Mouse (Mus musculus) bone marrow, adult 2 months (tissue): ENCODE data around the gene Ostn. TPM values are rescaled to one million over a fixed set of nuclear protein-coding genes. Genes with fewer than 3 reads are reported as not detected.
"Not testable (repeated sequence)": the region's sequence is repeated elsewhere in the genome, so short reads cannot be mapped to it uniquely, and the experiment has no call there.

Experiments
- H3K27ac ChIP-seq: fragments of 200-500 bp; 2 replicates; pipeline ENCODE4 v1.5.1; 2012; ENCODE audit warnings: low read depth, mild to moderate bottlenecking, control low read depth, inconsistent platforms, low read length; ENCODE audit not compliant: control insufficient read depth, poor library complexity, insufficient read depth
- H3K4me1 ChIP-seq: fragments of 200-500 bp; 2 replicates; pipeline ENCODE4 v1.6.1; 2011; ENCODE audit warnings: low read length; ENCODE audit not compliant: control insufficient read depth, insufficient read depth
- H3K4me3 ChIP-seq: fragments of 200-500 bp; replicated peaks from 2 replicates; pipeline ENCODE3; 2011; ENCODE audit warnings: mild to moderate bottlenecking, low read depth, low read length, control low read depth; ENCODE audit not compliant: control insufficient read depth
- CTCF ChIP-seq: fragments of 200-500 bp; IDR thresholded peaks from 2 replicates; pipeline ENCODE4 v1.5.1; 2011; ENCODE audit warnings: low read length, control low read depth; ENCODE audit not compliant: control insufficient read depth, insufficient read depth
- POLR2A ChIP-seq: fragments of 200-500 bp; IDR thresholded peaks from 2 replicates; pipeline ENCODE4 v1.6.1; 2011; ENCODE audit warnings: low read depth, mild to moderate bottlenecking, control low read depth, low read length, borderline replicate concordance; ENCODE audit not compliant: control insufficient read depth
- WGBS: fragments of 180-500 bp; shearing (Covaris S2); methylation state at CpG from one replicate; pipeline ENCODE4 v1.1.7; 2018; 5-methylcytosine and 5-hydroxymethylcytosine counted together
- polyA plus RNA-seq: library from polyadenylated mRNA; stranded (reverse); fragments of >200 nt; gene quantifications from 2 replicates; pipeline ENCODE4 v1.2.4, GENCODE M21; 2011; ENCODE audit warnings: low replicate concordance; ENCODE audit not compliant: missing spikeins, insufficient read depth, insufficient read length

Gene Ostn
- 0.68 TPM in 1 of 2 replicates, not detected in the other for polyA plus RNA-seq

DNA sequence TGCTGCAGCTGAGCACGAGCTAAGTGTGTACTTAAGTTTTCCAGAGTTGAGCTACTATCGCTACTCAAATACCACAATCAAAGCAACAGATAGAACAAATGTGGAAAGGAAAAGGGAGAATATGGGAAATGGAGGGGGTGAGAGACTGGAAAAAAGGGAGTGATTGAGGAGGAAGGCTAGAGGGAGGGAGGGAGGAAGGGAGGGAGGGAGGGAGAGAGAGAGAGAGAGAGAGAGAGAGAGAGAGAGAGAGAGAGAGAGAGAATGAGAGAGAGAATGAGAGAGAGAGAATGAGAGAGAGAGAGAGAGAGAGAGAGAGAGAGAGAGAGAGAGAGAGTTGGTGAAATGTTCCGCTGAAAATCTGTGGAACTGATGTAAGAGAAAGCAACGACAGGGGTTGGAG lies at the start of gene Ostn:
Gene Ostn, plus strand, starts transcription at position 301 of the 400 bp plus-strand sequence.
- 63% methylated on average over 4 of the region's 4 CpGs for WGBS
- not testable (repeated sequence) for H3K4me3 ChIP-seq, H3K4me1 ChIP-seq, H3K27ac ChIP-seq

DNA sequence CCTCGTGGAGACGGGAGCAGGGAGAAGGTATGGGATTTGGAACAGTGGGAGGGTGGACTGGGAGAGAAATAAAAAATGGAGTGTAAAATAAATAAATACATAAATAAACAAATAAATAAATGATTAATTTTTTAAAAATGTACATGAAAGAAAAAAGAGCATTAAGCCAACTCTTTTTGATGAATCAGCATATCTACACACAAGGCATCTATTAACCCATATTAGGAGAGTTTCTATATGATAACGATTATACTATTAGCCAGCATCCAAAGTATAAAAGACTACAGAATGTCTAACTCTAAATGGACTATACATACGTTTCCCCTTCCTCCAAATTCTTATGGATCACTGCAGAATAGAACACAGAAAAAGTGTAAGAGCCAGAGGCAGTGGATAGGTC lies 38.5 kb upstream of the Ostn start:
- Histone ChIP-seq H3K27ac (no peak overlapping the region), H3K4me3 (no peak overlapping the region), H3K4me1 (no peaks in the 10 kb centered on the region)
- 77% methylated on average over 4 of the region's 4 CpGs for WGBS
- TF ChIP-seq CTCF (no peak), POLR2A (no peak)

DNA sequence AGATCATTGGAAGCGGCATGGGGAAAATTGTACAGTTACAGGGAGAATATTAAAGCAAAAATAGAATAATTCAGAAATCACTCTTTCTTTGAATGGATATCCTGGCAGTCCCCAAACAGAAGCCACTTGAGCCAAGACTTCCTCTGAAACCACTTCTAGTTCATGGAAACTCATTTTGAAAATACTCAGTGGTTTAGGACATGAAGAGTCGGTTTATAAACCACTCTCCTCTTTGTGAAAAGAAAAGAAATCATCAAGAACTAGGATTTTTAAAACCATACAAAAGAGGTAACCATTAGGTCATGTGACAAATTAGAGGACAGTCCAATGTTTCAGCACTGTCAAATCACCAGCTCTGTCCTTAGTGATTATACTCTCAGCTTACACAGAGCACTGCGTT lies 19.9 kb upstream of the Ostn start:
- TF ChIP-seq CTCF (no peak), POLR2A (no peak)
- H3K4me3 ChIP-seq: no peak overlapping the region
- 74% methylated on average over 3 of the region's 3 CpGs for WGBS
- H3K4me1 ChIP-seq: no peaks in the 10 kb centered on the region
- no peak overlapping the region for H3K27ac ChIP-seq

DNA sequence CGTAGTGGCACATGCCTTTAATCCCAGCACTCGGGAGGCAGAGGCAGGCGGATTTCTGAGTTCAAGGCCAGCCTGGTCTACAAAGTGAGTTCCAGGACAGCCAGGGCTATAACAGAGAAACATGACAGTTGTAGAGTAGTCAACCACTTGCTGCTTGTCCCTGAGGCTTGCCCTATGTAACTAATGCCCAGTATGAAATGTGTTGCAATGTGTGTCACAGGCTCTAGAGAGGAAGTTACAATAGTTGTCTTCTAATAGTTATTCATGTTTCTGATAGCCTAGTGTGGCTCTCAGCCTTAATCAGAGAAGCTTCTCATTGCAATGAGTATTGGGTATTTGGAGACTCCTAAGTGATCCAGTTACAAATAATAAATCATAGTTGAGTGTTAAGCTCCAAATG lies 10.8 kb upstream of the Ostn start:
- Histone ChIP-seq H3K27ac (no peak overlapping the region), H3K4me3 (no peak overlapping the region), H3K4me1 (no peaks in the 10 kb centered on the region)
- 85% methylated on average over 3 of the region's 3 CpGs for WGBS
- TF ChIP-seq CTCF (no peak), POLR2A (no peak)

DNA sequence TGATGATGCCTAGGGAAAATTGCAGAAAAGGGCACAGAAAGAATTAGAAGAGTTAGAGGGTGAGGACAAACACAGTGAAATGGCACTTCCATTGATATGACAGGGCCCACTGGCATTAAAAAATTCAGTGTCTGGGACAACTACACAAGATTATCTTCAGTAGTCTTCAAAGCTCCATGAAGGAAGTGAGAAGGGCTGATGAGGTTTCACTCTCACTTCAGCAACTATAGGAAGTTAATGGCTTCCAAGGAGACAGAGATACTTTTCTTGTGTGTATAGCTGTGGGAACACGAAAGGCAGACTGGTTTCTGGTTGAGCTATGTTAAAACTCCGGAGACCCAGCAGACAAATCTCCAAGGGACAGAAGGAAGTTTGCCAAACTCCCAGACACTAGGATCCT lies 10.4 kb upstream of the Ostn start:
- no peak for TF ChIP-seq CTCF
- TF ChIP-seq POLR2A: no peak
- Histone ChIP-seq H3K4me1 (no peaks in the 10 kb centered on the region), H3K27ac (no peak overlapping the region), H3K4me3 (no peak overlapping the region)
- WGBS: 64% methylated on average over 2 of the region's 2 CpGs

DNA sequence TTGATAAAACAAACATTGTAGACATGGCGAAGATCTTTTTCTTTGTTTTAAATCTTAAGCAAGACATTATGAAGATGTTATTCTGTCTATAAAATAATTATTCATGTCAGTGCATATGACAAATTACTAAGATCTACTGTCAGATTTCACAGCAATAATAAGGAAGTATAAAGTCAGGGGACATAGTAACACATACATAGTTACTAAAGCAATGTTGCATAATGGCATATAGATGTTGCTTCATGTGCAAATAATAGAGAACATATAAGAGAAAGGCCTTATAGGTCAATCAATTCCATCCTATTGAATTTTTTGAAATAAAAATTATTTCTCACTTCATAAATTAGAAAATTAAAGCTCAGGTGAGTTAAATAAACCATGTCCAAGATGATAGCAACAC lies 11.8 kb downstream of the Ostn start:
- Histone ChIP-seq H3K4me1 (no peaks in the 10 kb centered on the region), H3K27ac (no peak overlapping the region), H3K4me3 (no peak overlapping the region)
- no peak for TF ChIP-seq CTCF
- no peak for TF ChIP-seq POLR2A
- WGBS: 79% methylated on average over 1 of the region's 1 CpGs

DNA sequence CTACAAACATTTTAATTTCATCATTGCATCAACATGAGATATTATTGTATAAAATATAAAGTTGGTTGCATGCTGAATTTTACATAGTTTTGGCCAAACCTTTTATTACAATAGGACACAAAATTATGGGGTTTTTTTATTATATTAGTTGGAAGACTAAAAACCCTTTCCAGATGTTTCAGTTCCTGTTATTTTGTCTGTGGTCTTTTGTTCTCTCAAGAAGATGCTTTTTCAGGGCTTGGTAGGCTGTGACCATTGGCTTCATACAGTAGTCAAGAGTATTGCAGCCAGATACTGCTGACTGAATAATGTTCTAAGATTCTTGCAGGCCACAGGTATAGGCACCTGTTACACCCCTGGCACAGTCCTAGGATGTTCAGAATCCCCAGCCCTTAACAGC lies 14.8 kb downstream of the Ostn start:
- Histone ChIP-seq H3K4me3 (no peak overlapping the region), H3K4me1 (no peaks in the 10 kb centered on the region), H3K27ac (no peak overlapping the region)
- no peak for TF ChIP-seq POLR2A
- TF ChIP-seq CTCF: no peak

DNA sequence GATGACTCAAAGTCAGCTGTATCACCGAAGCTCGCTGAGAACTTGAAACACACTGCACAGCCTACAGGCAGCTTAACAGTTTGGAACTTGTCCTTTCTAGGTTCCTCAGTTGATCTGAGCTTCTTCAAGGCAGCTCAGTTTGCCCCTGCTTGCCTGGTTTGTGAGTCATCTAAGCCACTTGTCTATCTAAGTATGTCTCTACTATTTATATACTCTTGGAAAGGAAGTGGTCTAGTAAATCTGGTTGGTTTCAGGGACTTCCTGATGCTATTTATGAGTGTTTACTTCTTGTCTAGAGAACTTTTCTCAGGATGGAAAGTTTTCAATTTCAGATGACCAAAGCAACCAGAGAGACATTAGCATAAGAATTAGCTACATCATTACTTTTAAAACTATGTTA lies 19.2 kb downstream of the Ostn start:
- H3K4me1 ChIP-seq: no peaks in the 10 kb centered on the region
- TF ChIP-seq CTCF: no peak
- TF ChIP-seq POLR2A: no peak
- no peak overlapping the region for H3K27ac ChIP-seq
- H3K4me3 ChIP-seq: no peak overlapping the region
- 82% methylated on average over 2 of the region's 2 CpGs for WGBS

DNA sequence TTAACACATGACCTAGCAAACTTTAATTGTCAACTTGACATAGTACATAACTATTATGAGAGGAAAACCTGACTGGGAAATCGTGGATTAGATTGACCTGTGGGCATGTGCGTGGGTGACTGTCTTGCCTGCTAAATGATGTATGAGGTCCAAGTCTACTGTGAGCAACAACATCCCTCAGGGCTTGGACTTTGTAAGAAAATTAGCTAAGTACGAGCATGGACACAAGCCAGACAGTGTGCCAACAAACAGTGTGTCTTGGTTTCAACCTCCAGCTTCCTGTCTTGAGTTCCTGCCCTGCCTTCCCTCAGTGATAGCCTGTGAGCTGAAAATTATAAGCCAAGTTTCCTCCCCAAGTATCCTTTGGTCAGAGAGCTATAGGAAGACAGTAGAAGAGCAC lies 40.2 kb downstream of the Ostn start:
- Histone ChIP-seq H3K4me3 (no peak overlapping the region), H3K4me1 (no peaks in the 10 kb centered on the region; the same call in 1 of the 2 replicates), H3K27ac (no peak overlapping the region)
- WGBS: 56% methylated on average over 3 of the region's 3 CpGs
- no peak for TF ChIP-seq CTCF
- TF ChIP-seq POLR2A: no peak

DNA sequence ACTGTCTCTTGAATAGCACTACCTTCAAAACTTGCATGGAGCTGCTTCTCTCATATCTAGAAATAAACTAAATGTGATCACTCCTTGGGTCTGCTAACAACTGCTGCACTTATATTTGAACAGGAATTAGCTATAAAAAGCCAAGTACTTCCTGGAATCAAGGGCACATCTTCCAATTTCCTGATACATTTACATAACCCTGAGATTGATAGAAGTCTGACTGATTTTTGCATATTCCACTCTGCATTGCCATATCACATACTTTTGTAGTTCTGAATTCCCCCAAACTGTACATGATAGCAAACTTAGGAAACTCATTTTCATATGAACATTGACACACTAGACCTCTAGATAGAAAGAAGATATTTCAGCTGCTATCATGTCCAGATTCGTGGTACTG lies 41.1 kb downstream of the Ostn start:
- TF ChIP-seq POLR2A: no peak
- TF ChIP-seq CTCF: no peak
- 64% methylated on average over 1 of the region's 1 CpGs for WGBS

More for the DNA sequence above, 41.1 kb downstream of the Ostn start:
- H3K4me3 ChIP-seq: no peak overlapping the region
- no peak overlapping the region for H3K27ac ChIP-seq
- H3K4me1 ChIP-seq: no peaks in the 10 kb centered on the region; the same call in 1 of the 2 replicates
